Mouse (Mus musculus): ENCODE measurements around the gene Med8. TPM values are rescaled to one million over a fixed set of nuclear protein-coding genes. Genes with fewer than 3 reads are reported as not detected.

The Med8 gene
- polyA plus RNA-seq, 1 experiment = 21.8 TPM

GRCm38 (mm10) chr4:118424541-118425160 is 15.5 kb downstream of the Med8 start:
- Histone ChIP-seq H3K4me1 (ENCODE audit: control insufficient read depth, insufficient read depth, insufficient read length) (peaks cover 11% of the 10 kb centered on the region), H3K27ac (ENCODE audit: insufficient read depth, low read length) (no peak overlapping the region), H3K36me3 (ENCODE audit: control insufficient read depth, insufficient read depth, low read length) (peaks cover 7% of the 10 kb centered on the region), H3K4me3 (ENCODE audit: extremely low read depth, insufficient read depth, insufficient read length) (no peak overlapping the region), H3K27me3 (ENCODE audit: control insufficient read depth, insufficient read depth, low read length) (no peaks in the 10 kb centered on the region)
- 84% methylated on average over 4 of the region's 4 CpGs for WGBS
- no peak for DNase-seq (ENCODE audit: low read depth in 1 of 2, low spot score in 2 of 2)
- TF ChIP-seq CTCF (IDR thresholded peaks at IDR 0.05; ENCODE audit: extremely low read depth, insufficient read depth, insufficient read length, insufficient replicate concordance) = no peak
- no peak for TF ChIP-seq POLR2A (IDR thresholded peaks at IDR 0.05; ENCODE audit: low read depth, low read length)

- Histone ChIP-seq H3K4me3 (ENCODE audit: extremely low read depth, insufficient read depth, insufficient read length) (no peak overlapping the region), H3K4me1 (ENCODE audit: control insufficient read depth, insufficient read depth, insufficient read length) (peaks cover 11% of the 10 kb centered on the region), H3K36me3 (ENCODE audit: control insufficient read depth, insufficient read depth, low read length) (peaks cover 6% of the 10 kb centered on the region), H3K27ac (ENCODE audit: insufficient read depth, low read length) (no peak overlapping the region), H3K27me3 (ENCODE audit: control insufficient read depth, insufficient read depth, low read length) (no peaks in the 10 kb centered on the region)
- no peak for TF ChIP-seq CTCF (IDR thresholded peaks at IDR 0.05; ENCODE audit: extremely low read depth, insufficient read depth, insufficient read length, insufficient replicate concordance)
- no peak for TF ChIP-seq POLR2A (IDR thresholded peaks at IDR 0.05; ENCODE audit: low read depth, low read length)
- DNase-seq (ENCODE audit: low read depth in 1 of 2, low spot score in 2 of 2) = no peak
- WGBS = 95% methylated on average over 1 of the region's 1 CpGs
Measured at GRCm38 (mm10) chr4:118425374-118425773, 16.2 kb downstream of the Med8 start.

GRCm38 (mm10) chr4:118427415-118427767 is 18.3 kb downstream of the Med8 start:
- no peak for DNase-seq (ENCODE audit: low read depth in 1 of 2, low spot score in 2 of 2)
- Histone ChIP-seq H3K27me3 (ENCODE audit: control insufficient read depth, insufficient read depth, low read length) (no peaks in the 10 kb centered on the region), H3K27ac (ENCODE audit: insufficient read depth, low read length) (peak overlapping the region; percentile 71), H3K4me3 (ENCODE audit: extremely low read depth, insufficient read depth, insufficient read length) (peak overlapping the region; percentile 57), H3K36me3 (ENCODE audit: control insufficient read depth, insufficient read depth, low read length) (peaks cover 14% of the 10 kb centered on the region), H3K4me1 (ENCODE audit: control insufficient read depth, insufficient read depth, insufficient read length) (peaks cover 11% of the 10 kb centered on the region)
- 10% methylated on average over 5 of the region's 5 CpGs for WGBS
- TF ChIP-seq POLR2A (IDR thresholded peaks at IDR 0.05; ENCODE audit: low read depth, low read length) (no peak), CTCF (IDR thresholded peaks at IDR 0.05; ENCODE audit: extremely low read depth, insufficient read depth, insufficient read length, insufficient replicate concordance) (no peak)

GRCm38 (mm10) chr4:118427768-118428451 is 18.8 kb downstream of the Med8 start, which contains the start of gene Elovl1:
Gene Elovl1 (plus strand): TSS chr4:118428093.
- under 1% methylated on average over 26 of the region's 31 CpGs for WGBS
- Histone ChIP-seq H3K4me3 (ENCODE audit: extremely low read depth, insufficient read depth, insufficient read length) (peak within 1 kb of the TSS; percentile 75), H3K27ac (ENCODE audit: insufficient read depth, low read length) (peak within 1 kb of the TSS; percentile 81), H3K36me3 (ENCODE audit: control insufficient read depth, insufficient read depth, low read length) (peaks cover 17% of the 10 kb centered on the region), H3K27me3 (ENCODE audit: control insufficient read depth, insufficient read depth, low read length) (no peaks in the 10 kb centered on the region), H3K4me1 (ENCODE audit: control insufficient read depth, insufficient read depth, insufficient read length) (peaks cover 11% of the 10 kb centered on the region)
- TF ChIP-seq POLR2A (IDR thresholded peaks at IDR 0.05; ENCODE audit: low read depth, low read length) (peak; percentile 53), CTCF (IDR thresholded peaks at IDR 0.05; ENCODE audit: extremely low read depth, insufficient read depth, insufficient read length, insufficient replicate concordance) (no peak)
- peak; percentile 59 to 86 for DNase-seq (ENCODE audit: low read depth in 1 of 2, low spot score in 2 of 2)

- peak overlapping the region; percentile 75 for H3K4me3 ChIP-seq (ENCODE audit: extremely low read depth, insufficient read depth, insufficient read length)
- peaks cover 16% of the 10 kb centered on the region for H3K36me3 ChIP-seq (ENCODE audit: control insufficient read depth, insufficient read depth, low read length)
- no peak for DNase-seq (ENCODE audit: low read depth in 1 of 2, low spot score in 2 of 2)
- TF ChIP-seq CTCF (IDR thresholded peaks at IDR 0.05; ENCODE audit: extremely low read depth, insufficient read depth, insufficient read length, insufficient replicate concordance) (no peak), POLR2A (IDR thresholded peaks at IDR 0.05; ENCODE audit: low read depth, low read length) (no peak)
- H3K27me3 ChIP-seq (ENCODE audit: control insufficient read depth, insufficient read depth, low read length) = no peaks in the 10 kb centered on the region
- peaks cover 11% of the 10 kb centered on the region for H3K4me1 ChIP-seq (ENCODE audit: control insufficient read depth, insufficient read depth, insufficient read length)
- H3K27ac ChIP-seq (ENCODE audit: insufficient read depth, low read length) = peak overlapping the region; percentile 81
- 36% methylated on average over 15 of the region's 15 CpGs for WGBS
Measured at GRCm38 (mm10) chr4:118428531-118429214, 19.5 kb downstream of the Med8 start.

GRCm38 (mm10) chr4:118429215-118429895 is 20.2 kb downstream of the Med8 start:
- H3K27ac ChIP-seq (ENCODE audit: insufficient read depth, low read length) = no peak overlapping the region
- H3K27me3 ChIP-seq (ENCODE audit: control insufficient read depth, insufficient read depth, low read length) = no peaks in the 10 kb centered on the region
- peak overlapping the region; percentile 75; the same call in 1 of the 2 replicates for H3K4me3 ChIP-seq (ENCODE audit: extremely low read depth, insufficient read depth, insufficient read length)
- DNase-seq (ENCODE audit: low read depth in 1 of 2, low spot score in 2 of 2) = no peak
- peaks cover 11% of the 10 kb centered on the region for H3K4me1 ChIP-seq (ENCODE audit: control insufficient read depth, insufficient read depth, insufficient read length)
- WGBS = 65% methylated on average over 7 of the region's 7 CpGs
- peaks cover 16% of the 10 kb centered on the region for H3K36me3 ChIP-seq (ENCODE audit: control insufficient read depth, insufficient read depth, low read length)
- TF ChIP-seq CTCF (IDR thresholded peaks at IDR 0.05; ENCODE audit: extremely low read depth, insufficient read depth, insufficient read length, insufficient replicate concordance) (no peak), POLR2A (IDR thresholded peaks at IDR 0.05; ENCODE audit: low read depth, low read length) (no peak)

All from spleen, adult 2 months (tissue).